Mouse (Mus musculus) liver, postnatal 0 days (tissue): ENCODE measurements around the gene Dlgap3.

Source experiments
- CTCF ChIP-seq: sonication (generic); IDR thresholded peaks from 2 replicates; pipeline ENCODE4 v1.5.1; 2016; ENCODE audit warnings: antibody characterized with exemption, low read depth
- EP300 ChIP-seq: IDR thresholded peaks from 2 replicates; pipeline ENCODE4 v1.6.1; 2016; ENCODE audit warnings: antibody characterized with exemption, low read depth, mild to moderate bottlenecking

DNA sequence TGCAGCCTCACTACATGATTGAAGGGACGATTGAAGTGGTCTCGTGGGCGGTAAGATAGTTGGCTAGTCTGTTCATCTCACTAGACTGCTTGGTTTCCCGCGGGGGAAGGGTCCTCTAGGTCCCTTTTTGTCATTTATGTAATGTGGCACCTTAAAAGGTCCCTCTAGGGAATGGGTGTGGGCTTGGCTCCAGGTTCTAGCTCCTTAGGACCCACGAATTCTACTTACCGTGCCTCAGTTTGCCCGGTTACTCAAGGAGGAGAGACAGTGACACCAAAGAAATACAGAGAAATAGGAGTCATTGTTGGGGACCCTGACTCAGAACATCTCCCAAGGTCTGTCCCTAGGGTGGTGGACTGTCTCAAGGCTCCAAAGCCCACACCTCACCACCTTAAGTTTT, 1.3 kb upstream of the Dlgap3 start:
- TF ChIP-seq CTCF (no peak), EP300 (no peak)
